10 mouse cellular contexts compared by ENCODE assay signal in the genomic region with DNA sequence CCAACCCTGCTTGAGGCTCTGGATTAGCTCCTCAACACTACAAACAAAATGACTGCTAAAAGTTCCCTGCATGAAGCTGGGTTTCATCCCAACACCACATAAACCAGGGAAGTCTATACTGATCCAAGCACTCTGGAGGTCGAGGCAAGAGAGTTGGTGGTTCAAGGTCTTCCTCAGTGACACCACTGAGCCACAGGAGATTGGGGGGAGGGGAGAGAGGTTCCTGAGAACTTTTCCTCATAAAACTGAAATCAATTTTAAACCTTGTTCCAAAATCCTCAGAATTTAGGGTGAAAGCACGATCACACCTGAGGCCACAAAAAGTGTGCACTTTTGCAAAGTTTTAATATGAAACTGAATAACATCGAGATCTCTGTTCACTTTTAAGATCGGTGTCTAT. TPM values are rescaled to one million over a fixed set of nuclear protein-coding genes. Genes with fewer than 3 reads are reported as not detected.
DNase-seq lines count a peak whose midpoint lies in the region; ATAC-seq and TF ChIP-seq lines count a peak whose summit lies in the region.
"Had no signal": no experiment of that assay in that cellular context is flagged by ENCODE, and none has a peak within 500 bp of the region (broad histone marks: within the 10 kb centered on the region; RNA-seq: fewer than 3 reads in every experiment).

No protein-coding gene starts in this region.

- WGBS in kidney, postnatal 0 days: 69% methylated on average over 4 of the region's 4 CpGs
- 68% methylated on average over 4 of the region's 4 CpGs for WGBS in embryonic facial prominence, embryonic 13.5 days
- 73% methylated on average over 4 of the region's 4 CpGs for WGBS in midbrain, embryonic 15.5 days

- no peaks in the 10 kb centered on the region for H3K36me3 ChIP-seq in kidney, postnatal 0 days (ENCODE audit: insufficient read depth, low read length)
- no peaks in the 10 kb centered on the region for H3K36me3 ChIP-seq in embryonic facial prominence, embryonic 13.5 days
- H3K36me3 ChIP-seq in midbrain, embryonic 15.5 days (replicated peaks): no peaks in the 10 kb centered on the region

- no peak overlapping the region for H3K27ac ChIP-seq in kidney, postnatal 0 days
- H3K27ac ChIP-seq in embryonic facial prominence, embryonic 13.5 days: no peak overlapping the region
- no peak overlapping the region for H3K27ac ChIP-seq in midbrain, embryonic 15.5 days

- peak overlapping the region; percentile 82 for H3K4me2 ChIP-seq in kidney, postnatal 0 days (ENCODE audit: low read length)
- H3K4me2 ChIP-seq in embryonic facial prominence, embryonic 13.5 days: peak overlapping the region; percentile 75
- peak overlapping the region; percentile 76 for H3K4me2 ChIP-seq in midbrain, embryonic 15.5 days

- H3K9ac ChIP-seq in kidney, postnatal 0 days (ENCODE audit: low read depth, low read length): no peak overlapping the region
- H3K9ac ChIP-seq in embryonic facial prominence, embryonic 13.5 days: no peak overlapping the region
- H3K9ac ChIP-seq in midbrain, embryonic 15.5 days: no peak overlapping the region

- no peaks in the 10 kb centered on the region for H3K9me3 ChIP-seq in kidney, postnatal 0 days (replicated peaks; ENCODE audit: low read length)
- no peaks in the 10 kb centered on the region for H3K9me3 ChIP-seq in embryonic facial prominence, embryonic 13.5 days
- H3K9me3 ChIP-seq in midbrain, embryonic 15.5 days: no peaks in the 10 kb centered on the region

- no peak for DNase-seq in kidney, postnatal 0 days (ENCODE audit: low spot score)
- no peak for DNase-seq in kidney, adult 8-10 months
- peak; percentile 55 for DNase-seq in induced T-regulatory cell, adult 2 months (ENCODE audit: low read depth)
- DNase-seq in ovary, postnatal 10 days (ENCODE audit: low spot score): no peak
- no peak for DNase-seq in frontal cortex, postnatal 10 days (ENCODE audit: low spot score in 2 of 2)
- DNase-seq: cerebellum, adult 9-11 months; kidney, postnatal 25 days had no signal

- H3K4me1 ChIP-seq in kidney, postnatal 0 days (replicated peaks; ENCODE audit: insufficient read depth, low read length): peaks cover 8% of the 10 kb centered on the region; the same call in 1 of the 2 replicates
- peaks cover 19% of the 10 kb centered on the region for H3K4me1 ChIP-seq in embryonic facial prominence, embryonic 13.5 days
- peaks cover 21% of the 10 kb centered on the region for H3K4me1 ChIP-seq in midbrain, embryonic 15.5 days

- TF ChIP-seq CTCF in kidney, postnatal 0 days (IDR thresholded peaks at IDR 0.05; ENCODE audit: low read depth): no peak

- ATAC-seq in kidney, postnatal 0 days (replicated peaks; ENCODE audit: low FRiP score, low read depth): no peak
- ATAC-seq in embryonic facial prominence, embryonic 13.5 days (ENCODE audit: insufficient number of reproducible peaks, insufficient read depth, low FRiP score, low TSS enrichment, low read depth): no peak
- no peak for ATAC-seq in midbrain, embryonic 15.5 days (replicated peaks)
- no peak for ATAC-seq in granulocyte monocyte progenitor cell, adult 5-6 weeks (replicated peaks; ENCODE audit: poor library complexity, severe bottlenecking)

- H3K27me3 ChIP-seq in kidney, postnatal 0 days (ENCODE audit: insufficient read depth, low read length): no peaks in the 10 kb centered on the region
- H3K27me3 ChIP-seq in embryonic facial prominence, embryonic 13.5 days: no peaks in the 10 kb centered on the region
- H3K27me3 ChIP-seq in midbrain, embryonic 15.5 days (replicated peaks): no peaks in the 10 kb centered on the region

- H3K4me3 ChIP-seq in kidney, postnatal 0 days (replicated peaks; ENCODE audit: low read depth, low read length): 0 out of 2 replicates have a peak overlapping the region, but pooled peaks have one; percentile 85
- H3K4me3 ChIP-seq in embryonic facial prominence, embryonic 13.5 days: peak overlapping the region; percentile 87; the same call in 1 of the 2 replicates
- 0 out of 2 replicates have a peak overlapping the region, but pooled peaks have one; percentile 90 for H3K4me3 ChIP-seq in midbrain, embryonic 15.5 days

RNA-seq across cellular contexts. Expression of gene Rap1a, which starts 1.8 kb away (rescaled TPM):
- 111 and 123 TPM in 2 replicates for polyA plus RNA-seq in kidney, postnatal 0 days (2015; fragmentation: Nextera tagmentation; extraction: Ambion mirVana)
- 83.1 and 89.6 TPM in 2 replicates for polyA plus RNA-seq in embryonic facial prominence, embryonic 13.5 days (2015; fragmentation: Nextera tagmentation; extraction: Ambion mirVana)
- polyA plus RNA-seq in midbrain, embryonic 15.5 days (2015; fragmentation: Nextera tagmentation; extraction: Ambion mirVana): 63.4 and 68.6 TPM in 2 replicates
- 93.1 and 98.0 TPM in 2 replicates for total RNA-seq in granulocyte monocyte progenitor cell, adult 5-6 weeks (2014; fragmentation: Nextera tagmentation)
- 138 and 144 TPM in 2 replicates for total RNA-seq in granulocyte monocyte progenitor cell, adult 5-6 weeks (2017)
